Mouse (Mus musculus): ENCODE results near the gene Cdkn2aipnl. TPM values are rescaled to one million over a fixed set of nuclear protein-coding genes. Genes with fewer than 3 reads are reported as not detected.

Gene Cdkn2aipnl
- polyA plus RNA-seq, 1 experiment from 2014 or later: 125 TPM

DNA sequence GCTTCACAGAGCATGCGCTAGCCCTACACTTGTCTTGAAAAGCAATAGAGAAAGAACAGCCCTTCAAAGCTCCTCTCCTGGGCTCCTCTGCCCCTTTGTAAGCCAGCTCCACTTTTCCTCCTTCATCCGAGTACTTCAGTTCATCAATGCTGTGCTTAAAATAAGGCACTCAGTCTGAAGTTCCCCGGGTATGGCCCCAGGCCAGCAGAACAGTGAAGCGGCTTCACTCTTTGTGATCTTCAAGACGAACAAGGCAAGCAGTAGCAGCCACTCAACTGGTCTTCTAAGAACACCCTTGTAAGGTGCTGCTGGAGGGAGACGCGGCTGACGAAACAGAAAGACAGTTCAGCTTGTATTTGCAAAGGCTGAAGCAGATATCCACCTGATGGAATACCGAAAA lies 11.3 kb upstream of the Cdkn2aipnl start:
- Histone ChIP-seq H3K4me1 (ENCODE audit: control insufficient read depth, insufficient read depth, low read length) (no peaks in the 10 kb centered on the region), H3K27ac (replicated peaks; ENCODE audit: low read depth, low read length) (no peak overlapping the region), H3K9me3 (ENCODE audit: control insufficient read depth, low read length) (0 out of 2 replicates have a peak, but pooled peaks cover 3% of the 10 kb centered on the region), H3K36me3 (ENCODE audit: control insufficient read depth, insufficient read depth, low read length) (no peaks in the 10 kb centered on the region), H3K4me3 (replicated peaks; ENCODE audit: low read depth, low read length) (no peak overlapping the region), H3K27me3 (ENCODE audit: control insufficient read depth, insufficient read depth, low read length) (no peaks in the 10 kb centered on the region), H3K4me2 (ENCODE audit: low read length) (no peak overlapping the region), H3K9ac (replicated peaks; ENCODE audit: low read length) (no peak overlapping the region)
- 81% methylated on average over 9 of the region's 9 CpGs for WGBS
- ATAC-seq (ENCODE audit: low FRiP score, low TSS enrichment) (no peak), DNase-seq (no peak)

DNA sequence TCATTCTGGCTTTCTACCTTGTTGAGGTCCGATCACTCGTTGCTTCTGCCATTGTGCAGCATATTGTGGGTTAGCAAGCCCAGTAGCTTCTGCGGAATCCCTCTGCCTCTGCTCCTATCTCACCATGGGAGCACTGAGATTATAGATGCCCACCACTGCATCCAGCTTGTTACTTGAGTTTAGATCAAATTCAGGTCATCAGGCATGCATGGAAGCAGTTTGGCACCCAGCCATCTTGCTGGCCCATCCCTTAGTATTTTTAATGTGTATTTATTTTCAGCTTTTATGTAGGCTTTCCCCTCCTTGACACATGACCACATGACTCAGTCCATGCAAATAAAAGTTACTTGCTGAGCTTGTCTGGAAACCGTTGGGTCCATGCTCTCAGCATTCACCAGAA lies 9.7 kb upstream of the Cdkn2aipnl start:
- Histone ChIP-seq H3K27me3 (ENCODE audit: control insufficient read depth, insufficient read depth, low read length) (no peaks in the 10 kb centered on the region), H3K9me3 (ENCODE audit: control insufficient read depth, low read length) (0 out of 2 replicates have a peak, but pooled peaks cover 3% of the 10 kb centered on the region), H3K4me1 (ENCODE audit: control insufficient read depth, insufficient read depth, low read length) (no peaks in the 10 kb centered on the region), H3K9ac (replicated peaks; ENCODE audit: low read length) (no peak overlapping the region), H3K4me3 (replicated peaks; ENCODE audit: low read depth, low read length) (no peak overlapping the region), H3K27ac (replicated peaks; ENCODE audit: low read depth, low read length) (no peak overlapping the region), H3K4me2 (ENCODE audit: low read length) (no peak overlapping the region), H3K36me3 (ENCODE audit: control insufficient read depth, insufficient read depth, low read length) (no peaks in the 10 kb centered on the region)
- ATAC-seq (ENCODE audit: low FRiP score, low TSS enrichment): no peak
- WGBS: 89% methylated on average over 4 of the region's 4 CpGs
- DNase-seq: no peak

DNA sequence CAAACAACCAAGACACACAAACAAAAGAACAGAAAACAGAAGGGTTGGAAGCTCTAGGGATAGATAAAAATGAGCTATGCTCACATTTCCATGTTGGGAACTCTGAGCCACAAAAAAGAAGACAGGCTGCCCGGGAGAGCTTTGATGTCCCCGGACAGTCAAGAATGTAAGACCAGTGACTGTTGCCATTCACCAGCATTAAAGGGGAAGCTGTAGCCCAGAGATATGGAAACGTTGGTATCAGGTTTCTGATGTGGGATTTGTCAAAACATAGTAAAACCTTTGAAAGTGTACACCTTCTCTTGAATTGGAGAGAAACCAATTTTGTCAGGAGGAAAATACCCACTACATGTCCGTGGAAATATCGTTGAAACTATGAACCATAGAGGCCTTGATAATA lies 8.0 kb upstream of the Cdkn2aipnl start:
- DNase-seq: no peak
- H3K36me3 ChIP-seq (ENCODE audit: control insufficient read depth, insufficient read depth, low read length): no peaks in the 10 kb centered on the region
- H3K4me3 ChIP-seq (replicated peaks; ENCODE audit: low read depth, low read length): no peak overlapping the region
- H3K9ac ChIP-seq (replicated peaks; ENCODE audit: low read length): no peak overlapping the region
- no peak overlapping the region for H3K4me2 ChIP-seq (ENCODE audit: low read length)
- ATAC-seq (ENCODE audit: low FRiP score, low TSS enrichment): no peak
- no peaks in the 10 kb centered on the region for H3K4me1 ChIP-seq (ENCODE audit: control insufficient read depth, insufficient read depth, low read length)
- H3K27ac ChIP-seq (replicated peaks; ENCODE audit: low read depth, low read length): no peak overlapping the region
- 83% methylated on average over 5 of the region's 5 CpGs for WGBS
- no peaks in the 10 kb centered on the region for H3K27me3 ChIP-seq (ENCODE audit: control insufficient read depth, insufficient read depth, low read length)
- 0 out of 2 replicates have a peak, but pooled peaks cover 3% of the 10 kb centered on the region for H3K9me3 ChIP-seq (ENCODE audit: control insufficient read depth, low read length)

DNA sequence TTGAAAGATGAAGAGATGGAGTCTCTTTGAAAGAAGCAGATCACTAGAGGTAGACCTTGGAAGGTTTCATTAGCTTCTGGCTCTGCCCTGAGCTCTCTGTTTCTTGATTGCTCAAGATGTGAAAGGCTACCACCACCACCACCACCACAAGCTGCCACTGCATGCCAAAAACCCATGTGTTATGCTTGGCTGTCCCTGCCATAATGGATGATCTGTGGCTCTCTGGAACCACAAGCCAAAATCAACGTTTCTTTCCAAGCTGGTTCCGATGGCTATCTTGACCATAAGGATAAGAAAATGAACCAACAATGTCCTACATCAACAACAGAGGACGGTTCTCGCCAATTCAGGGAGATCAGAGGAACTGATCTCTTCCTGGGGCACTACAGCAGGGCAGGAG lies 7.4 kb upstream of the Cdkn2aipnl start:
- Histone ChIP-seq H3K27me3 (ENCODE audit: control insufficient read depth, insufficient read depth, low read length) (no peaks in the 10 kb centered on the region), H3K4me2 (ENCODE audit: low read length) (no peak overlapping the region), H3K4me3 (replicated peaks; ENCODE audit: low read depth, low read length) (no peak overlapping the region), H3K27ac (replicated peaks; ENCODE audit: low read depth, low read length) (no peak overlapping the region), H3K9ac (replicated peaks; ENCODE audit: low read length) (no peak overlapping the region), H3K4me1 (ENCODE audit: control insufficient read depth, insufficient read depth, low read length) (no peaks in the 10 kb centered on the region), H3K36me3 (ENCODE audit: control insufficient read depth, insufficient read depth, low read length) (no peaks in the 10 kb centered on the region), H3K9me3 (ENCODE audit: control insufficient read depth, low read length) (0 out of 2 replicates have a peak, but pooled peaks cover 3% of the 10 kb centered on the region)
- WGBS: 90% methylated on average over 4 of the region's 4 CpGs
- no peak for DNase-seq
- ATAC-seq (ENCODE audit: low FRiP score, low TSS enrichment): no peak

DNA sequence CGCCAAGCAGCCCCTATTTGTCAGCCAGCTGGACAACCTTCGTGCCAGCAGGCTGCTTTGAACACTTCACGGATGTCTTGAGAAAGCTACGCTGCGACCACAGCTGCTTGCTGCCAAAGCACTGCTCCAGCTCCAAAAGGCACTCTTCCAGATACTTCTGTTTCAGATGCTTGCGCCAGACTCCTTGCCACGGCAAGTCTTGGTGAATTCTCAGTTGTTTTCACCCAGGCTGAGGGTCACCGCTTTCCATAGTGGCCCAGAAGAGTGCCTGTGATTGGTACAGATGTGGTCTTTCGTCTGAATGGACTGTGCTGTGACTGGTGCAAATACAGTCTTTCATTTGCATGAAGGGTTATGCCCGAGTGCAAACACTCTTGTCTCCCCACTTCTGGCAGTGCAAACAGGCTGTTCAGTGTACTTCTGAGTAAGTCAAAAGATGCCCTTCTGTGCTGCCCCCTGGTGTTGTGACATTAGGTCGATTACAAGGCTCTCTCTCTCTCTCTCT lies 6.4 kb upstream of the Cdkn2aipnl start:
- WGBS: 71% methylated on average over 11 of the region's 11 CpGs
- no peak for ATAC-seq (ENCODE audit: low FRiP score, low TSS enrichment)

DNA sequence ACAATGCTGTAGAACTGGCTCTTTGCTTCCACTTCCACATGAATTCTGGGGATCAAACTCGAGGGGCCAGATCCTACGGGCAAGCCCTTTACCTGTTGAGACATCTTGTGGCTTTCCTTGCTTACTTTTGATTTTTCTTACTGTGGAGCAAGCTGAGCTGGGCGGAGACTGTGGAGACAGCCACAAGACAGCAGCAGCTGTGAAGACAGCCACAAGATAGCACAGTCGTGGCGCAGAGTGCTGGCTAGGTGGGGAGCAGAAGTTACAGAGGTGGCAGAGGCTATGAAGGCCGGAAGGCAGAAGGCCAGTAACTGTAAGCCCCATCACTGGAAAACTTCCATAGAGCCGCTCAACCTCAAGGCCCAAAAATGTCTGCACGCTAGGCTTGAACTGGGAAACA lies 5.7 kb upstream of the Cdkn2aipnl start:
- Histone ChIP-seq H3K4me1 (ENCODE audit: control insufficient read depth, insufficient read depth, low read length) (no peaks in the 10 kb centered on the region), H3K9ac (replicated peaks; ENCODE audit: low read length) (no peak overlapping the region), H3K27ac (replicated peaks; ENCODE audit: low read depth, low read length) (no peak overlapping the region), H3K4me3 (replicated peaks; ENCODE audit: low read depth, low read length) (no peak overlapping the region), H3K9me3 (ENCODE audit: control insufficient read depth, low read length) (0 out of 2 replicates have a peak, but pooled peaks cover 3% of the 10 kb centered on the region), H3K36me3 (ENCODE audit: control insufficient read depth, insufficient read depth, low read length) (no peaks in the 10 kb centered on the region), H3K27me3 (ENCODE audit: control insufficient read depth, insufficient read depth, low read length) (no peaks in the 10 kb centered on the region), H3K4me2 (ENCODE audit: low read length) (no peak overlapping the region)
- DNase-seq: no peak
- 92% methylated on average over 8 of the region's 8 CpGs for WGBS
- ATAC-seq (ENCODE audit: low FRiP score, low TSS enrichment): no peak

More for the DNA sequence above, 6.4 kb upstream of the Cdkn2aipnl start:
- no peaks in the 10 kb centered on the region for H3K27me3 ChIP-seq (ENCODE audit: control insufficient read depth, insufficient read depth, low read length)
- H3K4me2 ChIP-seq (ENCODE audit: low read length): no peak overlapping the region
- DNase-seq: no peak
- no peak overlapping the region for H3K4me3 ChIP-seq (replicated peaks; ENCODE audit: low read depth, low read length)
- H3K36me3 ChIP-seq (ENCODE audit: control insufficient read depth, insufficient read depth, low read length): no peaks in the 10 kb centered on the region
- no peak overlapping the region for H3K27ac ChIP-seq (replicated peaks; ENCODE audit: low read depth, low read length)
- H3K9me3 ChIP-seq (ENCODE audit: control insufficient read depth, low read length): 0 out of 2 replicates have a peak, but pooled peaks cover 3% of the 10 kb centered on the region
- no peaks in the 10 kb centered on the region for H3K4me1 ChIP-seq (ENCODE audit: control insufficient read depth, insufficient read depth, low read length)
- no peak overlapping the region for H3K9ac ChIP-seq (replicated peaks; ENCODE audit: low read length)

DNA sequence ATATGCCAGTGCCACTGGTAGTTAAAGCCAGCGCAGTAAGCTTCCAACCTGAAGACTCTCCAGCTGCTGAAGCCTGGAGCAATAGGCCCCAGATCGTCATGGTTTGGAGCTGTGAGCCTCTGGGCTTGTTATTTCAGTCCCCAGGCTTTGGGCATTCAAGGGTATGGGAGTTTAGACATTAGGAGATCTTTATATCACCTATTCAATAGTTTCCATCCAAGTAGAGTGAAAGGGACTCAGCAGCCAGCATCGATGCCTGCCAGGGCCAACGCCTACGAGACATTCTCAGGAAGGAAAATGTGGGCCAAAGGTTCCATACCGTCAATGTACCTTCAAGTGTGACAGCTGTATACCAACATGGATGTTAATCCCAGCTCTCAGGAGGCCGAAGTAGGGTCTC lies 5.2 kb upstream of the Cdkn2aipnl start:
- DNase-seq (no peak), ATAC-seq (ENCODE audit: low FRiP score, low TSS enrichment) (no peak)
- H3K9ac ChIP-seq (replicated peaks; ENCODE audit: low read length): no peak overlapping the region
- H3K4me3 ChIP-seq (replicated peaks; ENCODE audit: low read depth, low read length): no peak overlapping the region
- H3K36me3 ChIP-seq (ENCODE audit: control insufficient read depth, insufficient read depth, low read length): no peaks in the 10 kb centered on the region
- H3K27ac ChIP-seq (replicated peaks; ENCODE audit: low read depth, low read length): no peak overlapping the region
- H3K4me1 ChIP-seq (ENCODE audit: control insufficient read depth, insufficient read depth, low read length): no peaks in the 10 kb centered on the region
- 94% methylated on average over 7 of the region's 7 CpGs for WGBS
- H3K4me2 ChIP-seq (ENCODE audit: low read length): no peak overlapping the region
- H3K9me3 ChIP-seq (ENCODE audit: control insufficient read depth, low read length): 0 out of 2 replicates have a peak, but pooled peaks cover 3% of the 10 kb centered on the region
- no peaks in the 10 kb centered on the region for H3K27me3 ChIP-seq (ENCODE audit: control insufficient read depth, insufficient read depth, low read length)

DNA sequence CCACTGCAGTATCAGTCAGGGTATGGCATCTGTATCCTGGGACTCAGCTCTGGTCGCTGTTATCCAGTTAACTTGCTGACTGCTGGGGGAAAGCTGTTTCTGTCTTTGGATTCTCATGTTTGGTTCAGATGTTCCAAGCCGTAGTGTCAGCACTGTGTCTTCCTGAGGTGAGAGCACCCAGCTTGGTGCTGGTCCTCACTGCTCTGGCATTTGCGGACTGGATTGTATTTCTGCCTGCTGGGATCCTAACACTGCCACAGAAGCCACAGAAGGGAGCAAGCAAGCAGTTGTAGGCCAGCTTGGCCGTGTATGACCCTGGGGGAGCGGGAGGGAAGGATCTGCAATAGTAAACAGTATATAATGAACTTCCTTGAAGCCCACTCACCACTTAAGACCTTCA lies 810 bp upstream of the Cdkn2aipnl start:
- Histone ChIP-seq H3K9me3 (ENCODE audit: control insufficient read depth, low read length) (no peaks in the 10 kb centered on the region), H3K36me3 (ENCODE audit: control insufficient read depth, insufficient read depth, low read length) (peaks cover 19% of the 10 kb centered on the region), H3K27me3 (ENCODE audit: control insufficient read depth, insufficient read depth, low read length) (no peaks in the 10 kb centered on the region), H3K9ac (replicated peaks; ENCODE audit: low read length) (no peak overlapping the region), H3K27ac (replicated peaks; ENCODE audit: low read depth, low read length) (no peak overlapping the region), H3K4me1 (ENCODE audit: control insufficient read depth, insufficient read depth, low read length) (peaks cover 5% of the 10 kb centered on the region; the same call in 1 of the 2 replicates), H3K4me2 (ENCODE audit: low read length) (no peak overlapping the region), H3K4me3 (replicated peaks; ENCODE audit: low read depth, low read length) (no peak overlapping the region)
- DNase-seq (no peak), ATAC-seq (ENCODE audit: low FRiP score, low TSS enrichment) (no peak)
- 87% methylated on average over 5 of the region's 5 CpGs for WGBS

DNA sequence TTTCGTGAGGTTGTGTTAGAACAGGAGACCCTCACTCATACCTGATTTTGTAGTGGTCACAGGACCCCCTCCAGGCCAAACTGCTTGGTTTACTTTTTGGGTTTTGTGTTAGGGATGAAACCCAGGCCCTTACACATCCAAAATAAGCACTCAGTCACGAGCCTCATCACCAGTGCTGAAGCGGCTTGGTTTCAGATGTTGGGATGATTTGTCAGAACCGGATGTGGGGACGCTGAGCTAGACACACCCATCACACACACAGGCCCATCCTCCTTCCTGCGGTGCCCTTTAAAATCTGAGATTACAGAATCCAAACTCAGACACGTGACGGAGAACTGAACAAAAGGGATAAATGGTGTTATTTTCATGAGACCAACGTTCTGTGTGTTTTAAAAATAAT lies 1.4 kb downstream of the Cdkn2aipnl start:
- H3K4me1 ChIP-seq (ENCODE audit: control insufficient read depth, insufficient read depth, low read length): peaks cover 5% of the 10 kb centered on the region; the same call in 1 of the 2 replicates
- H3K9ac ChIP-seq (replicated peaks; ENCODE audit: low read length): no peak overlapping the region
- 0 out of 2 replicates have a peak, but pooled peaks cover 2% of the 10 kb centered on the region for H3K9me3 ChIP-seq (ENCODE audit: control insufficient read depth, low read length)
- ATAC-seq (ENCODE audit: low FRiP score, low TSS enrichment) (no peak), DNase-seq (no peak)
- peaks cover 40% of the 10 kb centered on the region for H3K36me3 ChIP-seq (ENCODE audit: control insufficient read depth, insufficient read depth, low read length)
- H3K27ac ChIP-seq (replicated peaks; ENCODE audit: low read depth, low read length): no peak overlapping the region
- no peaks in the 10 kb centered on the region for H3K27me3 ChIP-seq (ENCODE audit: control insufficient read depth, insufficient read depth, low read length)
- 95% methylated on average over 9 of the region's 9 CpGs for WGBS
- H3K4me3 ChIP-seq (replicated peaks; ENCODE audit: low read depth, low read length): no peak overlapping the region
- no peak overlapping the region for H3K4me2 ChIP-seq (ENCODE audit: low read length)

Data from midbrain, embryonic 14.5 days (tissue).